Mouse (Mus musculus) midbrain, embryonic 11.5 days (tissue): Measurements from ENCODE around the gene Osmr. TPM values are rescaled to one million over a fixed set of nuclear protein-coding genes. Genes with fewer than 3 reads are reported as not detected.

Experiments
- ATAC-seq: fragments of 200-750 bp; cut with Nextera tagmentation; 2 replicates; pipeline ENCODE4 v1.8.0; 2017; ENCODE audit warnings: moderate TSS enrichment, moderate library complexity; ENCODE audit not compliant: low FRiP score
- DNase-seq: peaks from one replicate; pipeline ENCODE4 v3.0.0; 2015; ENCODE audit warnings: low spot score; ENCODE audit errors: missing footprints
- H3K27ac ChIP-seq: fragments of 300-500 bp; sonication (generic); 2 replicates; pipeline ENCODE4 v1.5.1; 2014; ENCODE audit warnings: low read depth, low read length
- H3K27me3 ChIP-seq: fragments of 300-500 bp; sonication (generic); 2 replicates; pipeline ENCODE4 v1.6.1; 2014; ENCODE audit warnings: mild to moderate bottlenecking, low read length, moderate library complexity, mixed read lengths; ENCODE audit not compliant: control insufficient read depth, insufficient read depth
- H3K36me3 ChIP-seq: fragments of 300-500 bp; sonication (generic); 2 replicates; pipeline ENCODE4 v1.6.1; 2014; ENCODE audit warnings: mild to moderate bottlenecking, low read length, moderate library complexity, mixed read lengths; ENCODE audit not compliant: control insufficient read depth, insufficient read depth
- H3K4me1 ChIP-seq: fragments of 300-500 bp; sonication (generic); 2 replicates; pipeline ENCODE4 v1.6.1; 2014; ENCODE audit warnings: low read length; ENCODE audit not compliant: control insufficient read depth, insufficient read depth
- H3K4me2 ChIP-seq: fragments of 300-500 bp; sonication (generic); 2 replicates; pipeline ENCODE4 v1.6.1; 2014; ENCODE audit warnings: mild to moderate bottlenecking, moderate library complexity
- H3K4me3 ChIP-seq: fragments of 300-500 bp; sonication (generic); 2 replicates; pipeline ENCODE4 v1.5.1; 2014; ENCODE audit warnings: low read depth, low read length
- H3K9ac ChIP-seq: fragments of 300-500 bp; sonication (generic); 2 replicates; pipeline ENCODE4 v1.6.1; 2014; ENCODE audit warnings: low read length
- H3K9me3 ChIP-seq: fragments of 300-500 bp; sonication (generic); 2 replicates; pipeline ENCODE4 v1.6.1; 2016; ENCODE audit warnings: low read length; ENCODE audit not compliant: control insufficient read depth
- WGBS: fragments of 180-500 bp; shearing (Covaris S2); extraction: QIAGEN DNeasy Blood & Tissue Kit; methylation state at CpG from one replicate; pipeline ENCODE4 v1.1.7; 2014; 5-methylcytosine and 5-hydroxymethylcytosine counted together
- polyA plus RNA-seq: library from polyadenylated mRNA; unstranded; fragments of >200 nt; fragmentation: Nextera tagmentation; extraction: Ambion mirVana; gene quantifications from 2 replicates; pipeline ENCODE4 v1.2.1, GENCODE M21; 2014

Osmr gene
- 0.61 and 0.96 TPM in 2 replicates for polyA plus RNA-seq

DNA sequence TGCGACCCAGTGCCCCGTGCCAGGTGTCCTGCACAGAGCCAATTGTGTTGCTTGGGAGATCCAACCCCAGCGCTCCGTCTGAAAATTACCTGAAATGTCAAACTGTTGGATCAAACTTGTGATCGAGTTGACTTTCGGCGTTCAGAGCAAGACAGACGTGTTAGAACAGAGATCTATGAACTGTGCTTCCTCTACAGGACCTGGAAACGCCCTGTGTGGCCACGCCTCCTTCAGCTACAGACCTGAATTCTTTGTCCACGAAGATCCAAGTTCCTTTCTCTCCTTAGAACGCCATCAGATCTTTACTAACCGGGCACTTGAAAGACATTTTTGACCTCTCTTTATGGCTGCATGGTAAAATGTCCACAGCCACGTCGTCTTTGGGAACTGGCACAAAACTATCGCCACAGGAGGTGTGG lies at the start of gene Osmr:
Osmr (minus strand) TSS at position 369 of the 419 bp plus-strand sequence.
- ATAC-seq, result peak; percentile 58
- WGBS, result 9% methylated on average over 16 of the region's 16 CpGs
- H3K27me3 ChIP-seq, result peaks cover 17% of the 10 kb centered on the region

DNA sequence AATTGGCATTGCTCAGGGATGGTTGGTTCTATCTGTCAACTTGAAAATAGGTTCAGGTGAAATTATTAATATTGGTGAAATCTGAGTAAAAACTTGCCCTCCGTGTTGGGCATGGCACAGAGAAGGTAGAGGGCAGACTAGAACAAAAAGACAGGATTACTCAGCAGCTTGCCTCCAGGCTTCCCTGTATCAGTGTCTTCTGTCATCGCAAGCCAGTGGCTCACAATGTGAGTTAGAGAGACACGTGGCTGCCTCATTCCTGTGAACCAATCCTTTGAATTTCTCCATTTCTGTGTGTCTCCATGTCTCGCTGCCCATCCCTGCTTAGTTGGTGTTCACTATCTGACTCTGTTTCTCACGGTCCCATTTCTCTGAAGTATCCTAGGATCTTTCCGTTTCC lies 44.6 kb upstream of the Osmr start:
- ATAC-seq, result no peak
- Histone ChIP-seq H3K36me3 (no peaks in the 10 kb centered on the region), H3K27ac (no peak overlapping the region), H3K4me1 (no peaks in the 10 kb centered on the region), H3K27me3 (no peaks in the 10 kb centered on the region), H3K4me2 (no peak overlapping the region), H3K4me3 (no peak overlapping the region), H3K9ac (no peak overlapping the region), H3K9me3 (no peaks in the 10 kb centered on the region)
- whole genome bisulfite sequencing, result 83% methylated on average over 6 of the region's 6 CpGs
- DNase-seq, result no peak

More for the DNA sequence above, at the start of gene Osmr:
- H3K36me3 ChIP-seq, result no peaks in the 10 kb centered on the region
- no peaks in the 10 kb centered on the region for H3K9me3 ChIP-seq
- peak within 1 kb of the TSS; percentile 62 for H3K4me2 ChIP-seq
- H3K27ac ChIP-seq, result no peak within 1 kb of the TSS
- peaks cover 6% of the 10 kb centered on the region for H3K4me1 ChIP-seq
- peak; percentile 92 for DNase-seq
- peak within 1 kb of the TSS; percentile 33 for H3K4me3 ChIP-seq
- peak within 1 kb of the TSS; percentile 17; the same call in 1 of the 2 replicates for H3K9ac ChIP-seq

DNA sequence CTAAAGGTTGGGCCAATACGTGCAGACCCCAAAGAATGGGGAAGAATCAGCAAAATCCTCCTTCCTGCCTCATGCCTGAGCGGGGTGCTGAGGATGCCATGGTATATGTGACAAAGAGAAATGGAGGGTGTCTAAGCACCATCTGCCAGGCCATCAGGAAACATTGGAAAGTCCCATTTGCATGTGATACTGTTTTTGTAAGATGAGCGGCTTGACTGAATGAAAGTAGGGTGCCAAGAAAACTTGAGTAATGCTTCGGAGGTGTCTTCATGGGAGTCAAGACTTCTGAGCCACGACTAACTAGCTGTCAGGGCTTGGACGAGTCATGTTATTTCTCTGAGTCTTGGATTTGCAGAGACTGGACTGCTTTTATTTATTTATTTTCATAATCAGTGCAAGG lies 39.4 kb upstream of the Osmr start:
- 91% methylated on average over 6 of the region's 6 CpGs for WGBS
- H3K27me3 ChIP-seq, result no peaks in the 10 kb centered on the region
- ATAC-seq, result no peak

DNA sequence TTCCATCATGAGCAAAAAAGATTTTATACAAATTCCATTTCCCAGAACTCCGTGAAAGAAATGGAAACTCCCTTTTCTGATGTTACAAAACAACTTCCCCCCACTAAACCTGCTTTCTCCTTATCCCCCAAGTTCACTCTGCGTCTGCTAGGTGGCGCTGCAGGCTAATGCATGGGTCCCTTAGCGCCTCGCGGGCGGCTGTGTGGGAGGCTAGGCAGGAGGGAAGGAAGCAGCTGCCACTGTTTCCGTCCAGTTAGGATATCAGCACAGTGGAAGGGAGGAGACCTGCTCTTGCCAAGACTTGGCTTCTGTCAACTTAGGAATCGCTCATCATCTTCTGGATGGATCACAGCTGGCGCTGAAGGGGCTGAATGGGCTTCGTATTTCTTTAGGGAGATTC lies 34.9 kb upstream of the Osmr start:
- Histone ChIP-seq H3K36me3 (no peaks in the 10 kb centered on the region), H3K27me3 (no peaks in the 10 kb centered on the region), H3K9me3 (no peaks in the 10 kb centered on the region), H3K9ac (no peak overlapping the region), H3K27ac (no peak overlapping the region), H3K4me2 (no peak overlapping the region), H3K4me1 (no peaks in the 10 kb centered on the region), H3K4me3 (no peak overlapping the region)
- 3% methylated on average over 11 of the region's 11 CpGs for WGBS
- ATAC-seq (peak; percentile 92), DNase-seq (peak; percentile 99)

More for the DNA sequence above, 39.4 kb upstream of the Osmr start:
- Histone ChIP-seq H3K27ac (no peak overlapping the region), H3K36me3 (no peaks in the 10 kb centered on the region), H3K9ac (no peak overlapping the region), H3K4me1 (no peaks in the 10 kb centered on the region), H3K9me3 (no peaks in the 10 kb centered on the region), H3K4me3 (no peak overlapping the region), H3K4me2 (no peak overlapping the region)
- no peak for DNase-seq

DNA sequence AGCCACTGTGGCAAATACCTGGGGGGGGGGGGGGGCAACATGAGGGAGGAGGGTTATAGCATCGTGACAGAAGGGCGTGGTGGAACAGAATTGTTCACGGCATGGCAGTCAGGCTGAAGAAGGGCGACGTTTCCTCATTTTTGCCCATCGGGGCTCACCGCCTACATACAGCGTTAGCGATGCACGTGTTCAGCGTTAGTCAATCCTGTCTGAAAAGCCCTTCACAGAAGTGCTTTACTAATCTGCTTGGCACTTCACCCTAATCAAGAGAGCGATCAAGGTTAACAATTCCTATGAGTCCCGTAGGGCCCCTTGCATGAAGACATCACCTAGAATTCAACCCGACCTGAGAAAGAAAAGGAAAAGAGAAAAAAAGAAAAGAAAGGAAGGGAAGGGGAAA lies 34.3 kb upstream of the Osmr start:
- ATAC-seq, result no peak
- Histone ChIP-seq H3K9me3 (no peaks in the 10 kb centered on the region), H3K27me3 (no peaks in the 10 kb centered on the region), H3K4me3 (no peak overlapping the region), H3K27ac (no peak overlapping the region), H3K36me3 (no peaks in the 10 kb centered on the region), H3K9ac (no peak overlapping the region), H3K4me2 (no peak overlapping the region), H3K4me1 (no peaks in the 10 kb centered on the region)
- no peak for DNase-seq
- WGBS, result 61% methylated on average over 14 of the region's 14 CpGs

DNA sequence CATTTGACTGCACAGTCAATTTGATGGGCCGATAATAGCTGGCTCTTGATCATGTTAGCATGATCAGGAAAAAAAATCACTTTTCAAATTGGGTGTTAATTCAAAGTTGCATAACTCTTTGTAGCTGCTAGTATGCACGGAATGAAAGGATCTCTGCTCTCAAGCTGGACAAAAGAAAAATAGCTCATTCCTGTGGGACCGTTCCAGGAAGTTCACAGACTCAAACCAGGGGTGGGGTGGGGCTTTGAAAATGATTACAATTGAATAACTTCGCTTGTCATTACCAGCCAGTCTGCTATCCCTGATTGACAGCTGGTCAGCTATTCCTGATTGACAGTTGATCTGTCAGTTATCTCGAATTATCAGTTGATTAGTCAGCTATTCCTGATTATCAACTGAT lies 33.8 kb upstream of the Osmr start:
- no peaks in the 10 kb centered on the region for H3K36me3 ChIP-seq
- no peaks in the 10 kb centered on the region for H3K9me3 ChIP-seq
- no peak for DNase-seq
- 79% methylated on average over 5 of the region's 5 CpGs for WGBS
- no peak overlapping the region for H3K4me3 ChIP-seq
- H3K27me3 ChIP-seq, result no peaks in the 10 kb centered on the region
- no peak overlapping the region for H3K4me2 ChIP-seq
- no peak overlapping the region for H3K9ac ChIP-seq
- no peak for ATAC-seq
- H3K27ac ChIP-seq, result no peak overlapping the region
- no peaks in the 10 kb centered on the region for H3K4me1 ChIP-seq

DNA sequence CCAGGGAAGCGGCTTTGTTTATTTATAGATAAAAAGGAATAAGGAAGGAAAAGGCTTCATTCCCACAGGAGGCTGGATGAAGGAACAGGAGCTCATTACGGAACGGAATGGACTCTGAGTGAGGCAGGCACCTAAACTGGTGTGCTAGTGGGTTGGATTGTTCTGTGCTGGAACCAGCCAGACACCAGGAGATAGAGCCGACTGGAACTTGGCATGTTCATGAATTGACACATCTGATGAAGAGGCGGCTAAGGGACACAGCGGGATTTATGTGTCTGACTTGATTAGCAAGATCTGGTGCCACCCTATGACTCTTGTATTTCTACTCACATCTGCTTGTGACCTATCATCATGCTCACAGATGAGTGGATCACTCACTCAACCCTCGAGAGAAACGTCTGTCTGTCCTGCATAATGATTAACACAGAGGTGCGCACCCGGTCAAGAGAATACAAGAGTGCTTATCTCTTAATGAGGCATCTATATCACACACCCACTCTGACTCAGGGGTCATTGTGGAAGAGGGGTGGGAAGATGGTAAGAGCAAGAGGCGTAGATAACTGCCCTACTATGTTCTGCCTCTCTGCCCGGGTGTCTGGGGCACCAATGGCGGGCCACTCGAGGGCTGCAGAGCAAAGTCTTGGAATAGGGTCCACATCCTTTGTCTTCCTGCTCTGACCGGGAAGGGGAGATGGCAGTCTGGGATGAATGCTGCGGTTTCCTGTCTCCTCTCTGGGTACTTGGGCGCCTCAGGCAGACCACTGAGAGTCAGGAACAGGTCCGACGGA lies 31.7 kb upstream of the Osmr start:
- no peaks in the 10 kb centered on the region for H3K36me3 ChIP-seq
- no peak for ATAC-seq

DNA sequence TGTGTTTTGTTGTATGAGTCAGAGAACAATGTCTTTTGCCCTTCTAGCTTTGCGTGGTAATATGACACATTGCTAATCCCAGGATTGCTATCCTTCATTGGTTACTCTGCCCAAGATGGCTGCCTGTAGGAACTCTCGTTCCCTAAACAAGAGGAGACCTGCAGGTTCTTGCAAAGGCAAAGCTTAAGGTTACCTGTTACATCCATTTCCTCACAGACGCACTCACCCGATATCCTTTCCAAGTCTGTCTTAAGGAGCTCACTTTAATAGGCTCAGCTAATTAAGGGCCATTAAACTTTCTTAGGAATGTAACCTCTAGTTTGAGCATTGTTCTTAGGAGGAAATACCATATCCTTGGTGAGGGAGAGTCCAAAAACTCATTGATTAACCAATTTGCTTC lies 31.0 kb upstream of the Osmr start:
- H3K27ac ChIP-seq, result no peak overlapping the region
- no peaks in the 10 kb centered on the region for H3K27me3 ChIP-seq
- WGBS, result 95% methylated on average over 4 of the region's 4 CpGs
- ATAC-seq (no peak), DNase-seq (no peak)
- no peaks in the 10 kb centered on the region for H3K9me3 ChIP-seq
- H3K4me2 ChIP-seq, result no peak overlapping the region
- H3K4me3 ChIP-seq, result no peak overlapping the region
- H3K9ac ChIP-seq, result no peak overlapping the region
- no peaks in the 10 kb centered on the region for H3K4me1 ChIP-seq
- no peaks in the 10 kb centered on the region for H3K36me3 ChIP-seq

More for the DNA sequence above, 31.7 kb upstream of the Osmr start:
- Histone ChIP-seq H3K27ac (no peak overlapping the region), H3K9me3 (no peaks in the 10 kb centered on the region), H3K27me3 (no peaks in the 10 kb centered on the region), H3K4me1 (no peaks in the 10 kb centered on the region), H3K4me3 (no peak overlapping the region), H3K9ac (no peak overlapping the region), H3K4me2 (no peak overlapping the region)
- DNase-seq, result no peak
- WGBS, result 88% methylated on average over 19 of the region's 19 CpGs

DNA sequence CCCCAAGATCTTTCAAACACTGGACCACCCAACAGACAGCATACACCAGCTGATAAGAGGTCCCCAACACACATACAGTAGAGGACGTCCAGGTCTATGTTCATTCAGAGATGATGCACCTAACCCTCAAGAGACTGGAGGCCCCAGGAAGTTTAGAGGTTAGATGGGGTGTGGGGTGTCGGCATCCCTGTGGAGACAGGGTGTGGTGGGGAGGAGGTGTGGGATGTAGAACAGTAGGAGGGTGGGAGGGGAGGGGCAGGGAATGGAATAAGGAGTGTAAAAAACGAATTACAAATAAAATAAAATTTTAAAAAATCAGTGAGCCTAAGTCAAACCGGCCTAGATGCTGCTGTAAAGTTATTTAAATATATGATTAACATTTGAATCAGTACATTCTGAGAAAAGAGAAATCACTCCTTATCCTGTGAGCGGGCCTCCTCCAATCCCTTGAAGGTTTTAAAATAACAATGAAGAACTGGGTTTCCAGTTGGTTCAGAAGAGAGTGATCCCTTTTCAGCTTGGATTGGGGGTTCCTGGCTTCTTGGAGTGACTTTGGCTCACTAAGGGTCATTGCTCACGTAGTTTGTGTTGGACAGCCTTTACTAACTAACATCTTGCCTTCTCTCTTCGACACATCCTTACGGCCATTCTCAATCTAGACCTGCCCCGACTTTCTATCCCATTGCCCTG lies 28.7 kb upstream of the Osmr start:
- Histone ChIP-seq H3K36me3 (no peaks in the 10 kb centered on the region), H3K4me1 (no peaks in the 10 kb centered on the region), H3K4me2 (no peak overlapping the region), H3K9me3 (no peaks in the 10 kb centered on the region), H3K4me3 (no peak overlapping the region), H3K27ac (no peak overlapping the region), H3K27me3 (no peaks in the 10 kb centered on the region), H3K9ac (no peak overlapping the region)
- no peak for DNase-seq
- WGBS, result 68% methylated on average over 9 of the region's 9 CpGs
- ATAC-seq, result no peak
